Mouse (Mus musculus): ENCODE measurements at regions not wholly inside any gene's neighbourhood (a gene's known extent, or its start where the extent isn't known, plus 50 kb on each side); places are given as distances from the start of the nearest gene placed in this dataset.
A peak's percentile ranks its signal among the peaks of the same experiment; 100 is the strongest.

GRCm38 (mm10) chr16:67919175-67919574, 298.5 kb upstream of the Cadm2 start:
- H3K27me3 ChIP-seq (ENCODE audit: control insufficient read depth, insufficient read depth, low read length): no peaks in the 10 kb centered on the region
- H3K9ac ChIP-seq (replicated peaks; ENCODE audit: low read depth, low read length): no peak overlapping the region
- H3K4me1 ChIP-seq (ENCODE audit: control insufficient read depth, insufficient read depth): no peaks in the 10 kb centered on the region
- 86% methylated on average over 2 of the region's 2 CpGs for WGBS
- H3K36me3 ChIP-seq (replicated peaks; ENCODE audit: control insufficient read depth, insufficient read depth, low read length): no peaks in the 10 kb centered on the region
- H3K4me2 ChIP-seq (ENCODE audit: low read depth, low read length): no peak overlapping the region
- no peak for TF ChIP-seq EP300 (IDR thresholded peaks at IDR 0.05; ENCODE audit: low read depth)
- TF ChIP-seq CTCF (IDR thresholded peaks at IDR 0.05; ENCODE audit: low read depth): no peak
- H3K4me3 ChIP-seq (ENCODE audit: low read depth, low read length): no peak overlapping the region
- H3K9me3 ChIP-seq (replicated peaks; ENCODE audit: control insufficient read depth, low read length): no peaks in the 10 kb centered on the region
- no peak for ATAC-seq (ENCODE audit: insufficient read depth, low read depth)
- no peak for DNase-seq (ENCODE audit: low spot score)
- H3K27ac ChIP-seq (ENCODE audit: low read depth): no peak overlapping the region

- Histone ChIP-seq H3K9me3 (replicated peaks; ENCODE audit: control insufficient read depth, low read length) (no peaks in the 10 kb centered on the region), H3K4me2 (ENCODE audit: low read depth, low read length) (no peak overlapping the region), H3K4me1 (ENCODE audit: control insufficient read depth, insufficient read depth) (no peaks in the 10 kb centered on the region), H3K27me3 (ENCODE audit: control insufficient read depth, insufficient read depth, low read length) (no peaks in the 10 kb centered on the region), H3K4me3 (ENCODE audit: low read depth, low read length) (no peak overlapping the region), H3K36me3 (replicated peaks; ENCODE audit: control insufficient read depth, insufficient read depth, low read length) (no peaks in the 10 kb centered on the region), H3K9ac (replicated peaks; ENCODE audit: low read depth, low read length) (no peak overlapping the region), H3K27ac (ENCODE audit: low read depth) (no peak overlapping the region)
- no peak for TF ChIP-seq CTCF (IDR thresholded peaks at IDR 0.05; ENCODE audit: low read depth)
- TF ChIP-seq EP300 (IDR thresholded peaks at IDR 0.05; ENCODE audit: low read depth): no peak
- 69% methylated on average over 1 of the region's 1 CpGs for WGBS
- no peak for ATAC-seq (ENCODE audit: insufficient read depth, low read depth)
- DNase-seq (ENCODE audit: low spot score): no peak
These were observed 250.8 kb upstream of the Cadm2 start for GRCm38 (mm10) chr16:67871304-67872022.

- no peaks in the 10 kb centered on the region for H3K27me3 ChIP-seq (ENCODE audit: control insufficient read depth, insufficient read depth, low read length)
- H3K4me1 ChIP-seq (ENCODE audit: control insufficient read depth, insufficient read depth): no peaks in the 10 kb centered on the region
- 62% methylated on average over 2 of the region's 2 CpGs for WGBS
- no peak overlapping the region for H3K4me2 ChIP-seq (ENCODE audit: low read depth, low read length)
- TF ChIP-seq CTCF (IDR thresholded peaks at IDR 0.05; ENCODE audit: low read depth) (no peak), EP300 (IDR thresholded peaks at IDR 0.05; ENCODE audit: low read depth) (no peak)
- no peaks in the 10 kb centered on the region for H3K36me3 ChIP-seq (replicated peaks; ENCODE audit: control insufficient read depth, insufficient read depth, low read length)
- no peak overlapping the region for H3K27ac ChIP-seq (ENCODE audit: low read depth)
- H3K9ac ChIP-seq (replicated peaks; ENCODE audit: low read depth, low read length): no peak overlapping the region
- no peak overlapping the region for H3K4me3 ChIP-seq (ENCODE audit: low read depth, low read length)
- ATAC-seq (ENCODE audit: insufficient read depth, low read depth) (no peak), DNase-seq (ENCODE audit: low spot score) (no peak)
- H3K9me3 ChIP-seq (replicated peaks; ENCODE audit: control insufficient read depth, low read length): no peaks in the 10 kb centered on the region
These were observed 229.5 kb upstream of the Cadm2 start for GRCm38 (mm10) chr16:67850201-67850600.

DNA sequence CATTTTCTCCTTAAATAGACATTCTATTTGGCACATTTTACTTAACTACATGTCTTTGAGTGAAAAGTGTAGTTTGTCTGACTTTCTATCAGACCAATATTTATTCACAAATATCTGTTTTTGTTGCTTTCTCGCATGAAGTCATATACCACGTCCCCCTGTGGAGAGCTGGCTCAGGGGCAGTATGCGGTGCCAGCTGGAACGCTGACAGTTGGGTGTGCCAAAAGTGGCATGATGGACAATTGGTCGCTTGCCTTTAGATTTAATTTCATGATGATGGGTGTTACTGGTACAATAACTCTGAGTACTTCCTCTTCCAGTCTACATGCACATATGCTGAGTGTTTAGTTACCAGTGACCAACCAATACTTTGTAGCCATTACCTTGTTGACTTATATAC, 223.8 kb upstream of the Cadm2 start:
- H3K27ac ChIP-seq (ENCODE audit: low read depth): no peak overlapping the region
- no peaks in the 10 kb centered on the region for H3K4me1 ChIP-seq (ENCODE audit: control insufficient read depth, insufficient read depth)
- no peak overlapping the region for H3K9ac ChIP-seq (replicated peaks; ENCODE audit: low read depth, low read length)
- H3K4me3 ChIP-seq (ENCODE audit: low read depth, low read length): no peak overlapping the region
- H3K27me3 ChIP-seq (ENCODE audit: control insufficient read depth, insufficient read depth, low read length): no peaks in the 10 kb centered on the region
- no peaks in the 10 kb centered on the region for H3K9me3 ChIP-seq (replicated peaks; ENCODE audit: control insufficient read depth, low read length)
- DNase-seq (ENCODE audit: low spot score) (no peak), ATAC-seq (ENCODE audit: insufficient read depth, low read depth) (no peak)
- no peak for TF ChIP-seq EP300 (IDR thresholded peaks at IDR 0.05; ENCODE audit: low read depth)
- TF ChIP-seq CTCF (IDR thresholded peaks at IDR 0.05; ENCODE audit: low read depth): no peak
- 74% methylated on average over 5 of the region's 5 CpGs for WGBS
- H3K36me3 ChIP-seq (replicated peaks; ENCODE audit: control insufficient read depth, insufficient read depth, low read length): no peaks in the 10 kb centered on the region
- H3K4me2 ChIP-seq (ENCODE audit: low read depth, low read length): no peak overlapping the region

- H3K4me3 ChIP-seq (ENCODE audit: low read depth, low read length): no peak overlapping the region
- no peak overlapping the region for H3K9ac ChIP-seq (replicated peaks; ENCODE audit: low read depth, low read length)
- no peak overlapping the region for H3K27ac ChIP-seq (ENCODE audit: low read depth)
- H3K9me3 ChIP-seq (replicated peaks; ENCODE audit: control insufficient read depth, low read length): no peaks in the 10 kb centered on the region
- H3K4me2 ChIP-seq (ENCODE audit: low read depth, low read length): no peak overlapping the region
- DNase-seq (ENCODE audit: low spot score) (no peak), ATAC-seq (ENCODE audit: insufficient read depth, low read depth) (no peak)
- no peaks in the 10 kb centered on the region for H3K27me3 ChIP-seq (ENCODE audit: control insufficient read depth, insufficient read depth, low read length)
- TF ChIP-seq EP300 (IDR thresholded peaks at IDR 0.05; ENCODE audit: low read depth) (no peak), CTCF (IDR thresholded peaks at IDR 0.05; ENCODE audit: low read depth) (no peak)
- H3K36me3 ChIP-seq (replicated peaks; ENCODE audit: control insufficient read depth, insufficient read depth, low read length): no peaks in the 10 kb centered on the region
- no peaks in the 10 kb centered on the region for H3K4me1 ChIP-seq (ENCODE audit: control insufficient read depth, insufficient read depth)
These were observed 176.5 kb upstream of the Cadm2 start for GRCm38 (mm10) chr16:67797236-67797635.

DNA sequence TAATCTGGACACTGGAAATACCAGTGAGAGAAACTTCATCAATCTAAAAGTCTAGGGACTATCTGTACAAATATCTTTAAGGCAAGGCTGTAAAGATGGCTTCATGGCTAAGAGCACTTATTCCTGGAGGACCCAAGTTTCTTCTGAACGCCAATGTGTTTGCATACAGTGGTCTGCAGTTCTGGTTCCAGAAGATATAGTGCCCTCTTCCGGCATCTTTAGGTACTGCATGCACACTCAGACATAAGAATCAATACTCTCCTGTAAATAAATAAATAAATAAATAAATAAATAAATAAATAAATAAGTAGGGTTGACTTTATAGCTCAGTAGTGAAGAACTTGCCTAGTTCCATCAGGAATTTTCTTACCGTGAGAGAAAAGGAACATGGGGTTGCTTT, 155.4 kb upstream of the Cadm2 start:
- whole genome bisulfite sequencing: 34% methylated on average over 3 of the region's 3 CpGs
- no peaks in the 10 kb centered on the region for H3K4me1 ChIP-seq (ENCODE audit: control insufficient read depth, insufficient read depth)
- H3K27ac ChIP-seq (ENCODE audit: low read depth): no peak overlapping the region
- H3K4me2 ChIP-seq (ENCODE audit: low read depth, low read length): no peak overlapping the region
- H3K4me3 ChIP-seq (ENCODE audit: low read depth, low read length): no peak overlapping the region
- DNase-seq (ENCODE audit: low spot score) (no peak), ATAC-seq (ENCODE audit: insufficient read depth, low read depth) (no peak)
- peak; percentile 40; the same call in 1 of the 2 replicates for TF ChIP-seq CTCF (IDR thresholded peaks at IDR 0.05; ENCODE audit: low read depth)
- no peak for TF ChIP-seq EP300 (IDR thresholded peaks at IDR 0.05; ENCODE audit: low read depth)
- H3K9me3 ChIP-seq (replicated peaks; ENCODE audit: control insufficient read depth, low read length): no peaks in the 10 kb centered on the region
- no peaks in the 10 kb centered on the region for H3K36me3 ChIP-seq (replicated peaks; ENCODE audit: control insufficient read depth, insufficient read depth, low read length)
- no peaks in the 10 kb centered on the region for H3K27me3 ChIP-seq (ENCODE audit: control insufficient read depth, insufficient read depth, low read length)
- H3K9ac ChIP-seq (replicated peaks; ENCODE audit: low read depth, low read length): no peak overlapping the region
